Mouse (Mus musculus) thymus, adult 2 months (tissue): ENCODE results near the gene Pik3ca. TPM values are rescaled to one million over a fixed set of nuclear protein-coding genes. Genes with fewer than 3 reads are reported as not detected.

Experiments
- DNase-seq: peaks from one replicate; pipeline ENCODE4 v3.0.0; 2021
- H3K27ac ChIP-seq: fragments of 200-500 bp; 2 replicates; pipeline ENCODE4 v1.5.1; 2012; ENCODE audit warnings: low read length, control low read depth; ENCODE audit not compliant: control insufficient read depth, insufficient read depth
- H3K27me3 ChIP-seq: fragments of 200-500 bp; 2 replicates; pipeline ENCODE4 v1.6.1; 2012; ENCODE audit warnings: mild to moderate bottlenecking, low read length, moderate library complexity, mixed read lengths; ENCODE audit not compliant: control insufficient read depth, insufficient read depth
- H3K36me3 ChIP-seq: fragments of 200-500 bp; 2 replicates; pipeline ENCODE4 v1.6.1; 2012; ENCODE audit warnings: mild to moderate bottlenecking, low read length, moderate library complexity; ENCODE audit not compliant: control insufficient read depth, insufficient read depth
- H3K4me1 ChIP-seq: fragments of 200-500 bp; replicated peaks from 2 replicates; pipeline ENCODE4 v1.6.1; 2012; ENCODE audit warnings: low read length; ENCODE audit not compliant: control insufficient read depth, insufficient read depth
- H3K4me3 ChIP-seq: fragments of 200-500 bp; 2 replicates; pipeline ENCODE4 v1.5.1; 2012; ENCODE audit warnings: mild to moderate bottlenecking, low read length, control low read depth, moderate library complexity; ENCODE audit not compliant: control insufficient read depth, insufficient read depth
- CTCF ChIP-seq: fragments of 200-500 bp; IDR thresholded peaks from 2 replicates; pipeline ENCODE4 v1.5.1; 2012; ENCODE audit warnings: mild to moderate bottlenecking, control low read depth, low read length, moderate library complexity, borderline replicate concordance; ENCODE audit not compliant: control insufficient read depth, poor library complexity, insufficient read depth; ENCODE audit errors: extremely low read depth
- POLR2A ChIP-seq: fragments of 200-500 bp; IDR thresholded peaks from 2 replicates; pipeline ENCODE4 v1.6.1; 2012; ENCODE audit warnings: mild to moderate bottlenecking, low read length, control low read depth, moderate library complexity; ENCODE audit not compliant: control insufficient read depth, poor library complexity, insufficient read depth; ENCODE audit errors: extremely low read depth
- WGBS: fragments of 180-500 bp; shearing (Covaris S2); methylation state at CpG from one replicate; pipeline ENCODE4 v1.1.7; 2018; 5-methylcytosine and 5-hydroxymethylcytosine counted together
- polyA plus RNA-seq: library from polyadenylated mRNA; depleted of rRNA; stranded (reverse); fragments of >200 nt; gene quantifications from 2 replicates; pipeline ENCODE4 v1.2.3, GENCODE M21; 2012

The Pik3ca gene
- polyA plus RNA-seq, 1 experiment = 10.2 TPM

GRCm38 (mm10) chr3:32495088-32495770 is 97.8 kb downstream of the Pik3ca start:
- 77% methylated on average over 8 of the region's 8 CpGs for WGBS
- no peak overlapping the region for H3K27ac ChIP-seq
- no peak for TF ChIP-seq POLR2A
- no peak for TF ChIP-seq CTCF
- H3K36me3 ChIP-seq = no peaks in the 10 kb centered on the region
- no peaks in the 10 kb centered on the region for H3K27me3 ChIP-seq
- no peak for DNase-seq
- no peaks in the 10 kb centered on the region for H3K4me1 ChIP-seq
- no peak overlapping the region for H3K4me3 ChIP-seq

- DNase-seq = no peak
- Histone ChIP-seq H3K27me3 (no peaks in the 10 kb centered on the region), H3K4me1 (no peaks in the 10 kb centered on the region), H3K4me3 (no peak overlapping the region), H3K27ac (no peak overlapping the region), H3K36me3 (no peaks in the 10 kb centered on the region)
- TF ChIP-seq POLR2A (no peak), CTCF (no peak)
- WGBS = 81% methylated on average over 8 of the region's 8 CpGs
These were observed 98.6 kb downstream of the Pik3ca start for GRCm38 (mm10) chr3:32495856-32496710.

DNA sequence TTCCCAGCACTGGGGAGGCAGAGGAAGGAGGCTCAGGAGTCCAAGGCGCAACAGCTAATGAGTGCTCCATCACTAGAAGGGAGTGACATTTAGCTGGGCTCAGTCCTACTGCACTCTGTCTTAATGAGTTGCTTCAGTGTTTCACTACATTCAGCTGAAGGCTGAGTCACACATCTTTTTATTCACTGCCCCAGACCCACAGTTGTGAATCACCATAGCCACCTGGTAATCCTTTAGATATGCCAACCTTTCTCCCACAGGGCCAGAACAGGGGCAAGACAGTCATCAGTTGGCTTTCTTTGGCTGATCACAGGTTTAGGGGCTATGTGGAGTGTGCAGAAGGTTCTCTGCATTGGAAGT is 99.2 kb downstream of the Pik3ca start:
- no peak overlapping the region for H3K4me3 ChIP-seq
- 96% methylated on average over 1 of the region's 1 CpGs for WGBS
- no peaks in the 10 kb centered on the region for H3K4me1 ChIP-seq
- H3K27me3 ChIP-seq = no peaks in the 10 kb centered on the region
- no peaks in the 10 kb centered on the region for H3K36me3 ChIP-seq
- no peak overlapping the region for H3K27ac ChIP-seq
- TF ChIP-seq POLR2A (no peak), CTCF (no peak)
- DNase-seq = no peak

GRCm38 (mm10) chr3:32500346-32500745 is 102.9 kb downstream of the Pik3ca start:
- no peak overlapping the region for H3K27ac ChIP-seq
- TF ChIP-seq CTCF (no peak), POLR2A (no peak)
- DNase-seq = no peak
- no peaks in the 10 kb centered on the region for H3K36me3 ChIP-seq
- no peak overlapping the region for H3K4me3 ChIP-seq
- no peaks in the 10 kb centered on the region for H3K4me1 ChIP-seq
- H3K27me3 ChIP-seq = no peaks in the 10 kb centered on the region
- WGBS = 93% methylated on average over 2 of the region's 2 CpGs

DNA sequence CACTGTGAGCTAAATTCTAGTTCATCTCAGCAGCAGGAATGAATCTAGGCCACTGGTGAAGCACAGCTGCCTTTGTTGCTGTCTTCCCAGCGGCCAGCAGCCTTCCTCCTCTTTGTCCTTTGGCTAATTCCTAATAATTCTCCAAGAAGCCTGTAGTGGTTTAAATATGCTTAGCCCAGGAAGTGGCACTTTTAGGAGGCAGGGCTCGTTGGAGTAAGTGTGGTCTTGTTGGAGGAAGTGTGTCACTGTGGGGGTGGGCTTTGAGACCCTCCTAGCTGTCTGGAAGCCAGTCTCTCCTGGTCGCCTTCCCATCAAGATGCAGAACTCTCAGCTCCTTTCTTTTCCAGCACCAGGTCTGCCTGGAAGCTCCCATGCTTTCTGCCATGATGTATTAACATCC is 108.4 kb downstream of the Pik3ca start:
- DNase-seq = no peak
- Histone ChIP-seq H3K4me3 (no peak overlapping the region), H3K36me3 (no peaks in the 10 kb centered on the region), H3K4me1 (peaks cover 5% of the 10 kb centered on the region), H3K27me3 (no peaks in the 10 kb centered on the region), H3K27ac (no peak overlapping the region)
- TF ChIP-seq CTCF (no peak), POLR2A (no peak)
- 69% methylated on average over 3 of the region's 3 CpGs for WGBS

- DNase-seq = no peak
- WGBS = 85% methylated on average over 11 of the region's 11 CpGs
- Histone ChIP-seq H3K27ac (no peak overlapping the region), H3K36me3 (no peaks in the 10 kb centered on the region), H3K4me1 (peaks cover 12% of the 10 kb centered on the region), H3K4me3 (no peak overlapping the region), H3K27me3 (no peaks in the 10 kb centered on the region)
- no peak for TF ChIP-seq CTCF
- no peak for TF ChIP-seq POLR2A
These were observed 109.1 kb downstream of the Pik3ca start for GRCm38 (mm10) chr3:32506366-32507225.
